Mouse (Mus musculus): ENCODE results near the gene Tmem114.

Tmem114 gene

DNA sequence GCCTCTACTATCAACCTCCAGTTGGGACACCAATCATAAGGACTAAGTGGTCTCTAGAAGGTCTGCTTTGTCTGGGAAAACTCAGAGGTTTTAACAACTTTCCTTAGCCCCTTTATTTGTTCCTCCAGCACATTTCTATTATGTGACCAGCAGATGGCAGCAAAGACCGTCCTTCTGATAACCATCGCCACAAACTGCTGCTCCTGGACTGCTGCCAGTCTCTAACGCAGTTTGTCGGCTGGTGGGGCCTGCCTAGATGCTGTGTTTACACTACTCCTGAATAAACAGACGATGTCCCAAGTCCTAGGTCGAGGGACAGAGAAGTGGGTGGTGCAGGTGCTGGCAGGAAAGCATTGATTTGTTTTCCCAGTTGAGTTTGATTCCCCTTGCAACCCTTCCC lies 18.2 kb downstream of the Tmem114 start:
- peak; percentile 49 for DNase-seq

DNA sequence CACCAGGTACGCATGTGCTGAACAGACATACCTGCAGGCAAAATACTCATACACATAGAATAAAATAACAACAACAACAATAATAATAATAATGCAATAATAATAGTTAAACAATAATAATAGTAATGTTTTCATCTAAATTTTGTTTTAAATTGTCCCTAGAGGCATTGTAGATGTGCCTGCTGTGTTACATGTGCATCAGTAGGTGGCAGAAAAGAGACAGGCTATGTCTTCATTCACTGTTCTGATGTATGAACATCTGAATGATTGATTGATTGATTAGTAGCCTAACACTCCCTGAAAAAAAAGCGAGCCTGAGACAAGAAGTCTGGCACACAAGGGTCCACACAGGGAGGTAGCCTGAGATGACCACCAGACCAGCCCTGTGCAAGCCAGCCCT lies 22.3 kb downstream of the Tmem114 start:
- DNase-seq: no peak

DNA sequence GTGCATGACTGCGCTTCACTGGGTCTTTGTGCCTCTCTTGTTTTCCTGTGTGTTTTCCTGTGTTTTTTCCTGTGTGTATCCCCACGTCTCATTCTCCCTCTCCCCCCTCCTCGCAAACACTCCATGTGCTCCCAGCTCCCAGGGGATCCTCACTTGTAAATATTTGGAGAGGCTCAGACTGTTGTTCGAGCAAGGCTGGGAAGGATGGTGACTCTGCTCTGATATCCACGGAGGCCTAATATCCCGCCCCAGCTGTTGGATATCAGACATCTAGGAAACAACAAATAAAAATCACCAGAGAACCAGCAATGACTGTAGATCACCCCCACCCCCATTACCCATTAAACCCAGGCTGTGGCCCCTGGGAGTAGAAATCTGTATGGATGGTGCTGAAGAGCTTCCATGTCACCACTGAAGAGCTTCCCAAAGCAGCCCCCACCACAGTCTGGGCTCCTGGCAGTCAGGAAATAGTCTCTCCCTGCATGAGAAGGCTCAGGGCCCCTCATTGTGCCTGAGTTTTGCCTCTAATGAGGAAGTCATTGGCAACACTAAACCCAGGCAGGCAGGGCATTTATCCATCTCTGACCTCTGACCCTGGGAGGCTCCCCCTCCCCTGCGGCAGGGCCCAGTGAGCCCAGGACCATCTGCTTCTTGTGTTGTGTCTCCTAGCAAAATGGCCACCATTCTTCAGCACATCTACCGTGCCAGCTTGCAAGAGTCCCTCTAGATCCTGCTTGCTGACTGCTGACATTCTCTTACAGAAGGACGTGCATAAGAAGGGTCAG lies 23.6 kb downstream of the Tmem114 start:
- DNase-seq: no peak

- DNase-seq: no peak
Observed at GRCm38 (mm10) chr16:8399868-8400267, 25.1 kb downstream of the Tmem114 start.

DNA sequence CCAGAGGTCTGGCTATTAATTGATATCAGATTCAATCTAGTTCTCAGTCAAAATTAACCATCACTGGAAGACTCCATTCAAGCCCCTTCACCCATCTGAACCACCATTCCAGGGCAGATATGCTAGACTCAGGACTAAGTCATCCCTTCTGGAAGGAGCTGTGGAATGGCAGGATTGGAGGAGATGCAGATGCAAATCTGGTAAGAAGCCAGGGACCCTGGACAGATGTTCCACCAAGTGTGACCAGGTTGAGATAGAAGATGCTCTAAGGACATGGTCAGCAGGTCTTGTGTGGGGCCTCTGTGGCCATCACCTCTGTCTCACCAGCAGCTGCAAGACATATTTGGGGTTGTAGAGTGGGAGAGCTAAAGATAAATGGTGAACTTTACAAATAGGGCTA lies 30.0 kb downstream of the Tmem114 start:
- no peak for DNase-seq

- DNase-seq: no peak
Observed at GRCm38 (mm10) chr16:8388491-8388890, 36.4 kb downstream of the Tmem114 start.

DNA sequence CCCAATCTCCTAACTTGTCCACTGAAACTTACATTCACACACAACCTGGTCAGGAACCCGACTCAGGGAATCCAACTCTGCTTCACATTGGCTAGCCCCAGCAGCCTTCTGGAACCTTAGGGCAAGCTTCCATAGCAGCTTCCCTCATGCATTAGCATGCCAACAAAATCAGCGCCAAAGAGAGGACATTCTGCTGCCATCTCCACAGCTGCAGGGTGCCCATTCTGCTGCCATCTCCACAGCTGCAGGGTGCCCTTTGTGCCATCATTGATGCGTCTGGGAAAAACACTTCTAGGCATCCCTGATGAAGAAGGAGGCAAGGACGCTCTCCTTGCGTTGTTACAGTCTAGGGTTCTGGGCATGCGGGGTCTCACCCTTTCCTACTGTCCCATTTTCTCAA lies 38.5 kb downstream of the Tmem114 start:
- no peak for DNase-seq

- no peak for DNase-seq
Observed at GRCm38 (mm10) chr16:8385679-8386078, 39.3 kb downstream of the Tmem114 start.

DNA sequence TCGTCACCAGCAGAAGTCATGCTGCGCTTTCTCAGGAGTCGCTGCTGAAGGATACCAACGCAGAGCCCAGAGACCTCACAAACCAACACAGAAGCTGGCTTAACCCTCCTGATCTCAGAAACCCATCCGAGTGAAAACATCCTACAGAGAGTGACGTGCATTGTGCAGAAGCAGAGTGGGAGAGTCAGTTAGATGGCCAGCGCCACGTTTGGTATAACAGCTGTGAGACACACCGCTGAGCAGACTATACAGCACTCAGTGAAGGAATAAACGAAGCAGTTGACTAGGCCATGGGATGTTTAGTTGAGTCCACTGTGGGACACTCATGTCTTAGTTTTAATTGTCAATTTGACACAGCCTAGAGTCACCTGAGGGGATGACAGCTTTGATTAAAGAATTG lies 40.2 kb downstream of the Tmem114 start:
- no peak for DNase-seq

GRCm38 (mm10) chr16:8383396-8383795 lies 41.5 kb downstream of the Tmem114 start:
- DNase-seq: no peak

DNA sequence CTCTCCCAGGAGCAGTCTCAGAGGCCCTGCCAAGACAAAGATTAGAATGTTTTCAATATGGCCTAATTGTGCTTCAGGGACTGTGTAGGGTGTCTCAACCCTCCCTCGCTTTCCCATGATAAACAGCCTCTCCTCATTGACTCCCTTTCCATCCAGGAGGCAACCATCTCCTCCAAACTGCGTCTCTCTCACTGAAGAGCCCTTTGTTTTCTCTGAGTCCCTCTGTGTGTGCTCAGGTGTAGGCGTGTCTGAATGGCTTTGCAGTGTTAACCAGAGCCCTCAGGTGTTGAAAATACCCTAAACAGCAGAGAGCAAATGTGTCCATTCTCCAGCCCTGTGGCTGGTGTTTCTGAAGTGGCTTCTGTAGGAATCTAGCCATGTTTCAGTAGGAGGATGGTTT lies 61.9 kb downstream of the Tmem114 start:
- DNase-seq: no peak

Data from cerebellum, adult 8-10 months (tissue).